Mouse (Mus musculus) C2C12 (cell line): ENCODE results near the gene Prmt7.

ENCODE experiments used
- CTCF ChIP-seq: IDR thresholded peaks from one replicate; pipeline ENCODE4 v1.5.1; 2011; ENCODE audit not compliant: control insufficient read depth, insufficient read depth, insufficient read length
- FOSL1 ChIP-seq: IDR thresholded peaks from one replicate; pipeline ENCODE4 v1.8.0; 2011; ENCODE audit warnings: mild to moderate bottlenecking, low read length; ENCODE audit not compliant: poor library complexity, insufficient read depth, severe bottlenecking
- MYOD1 ChIP-seq: IDR thresholded peaks from one replicate; pipeline ENCODE4 v1.6.1; 2011; ENCODE audit warnings: low read depth; ENCODE audit not compliant: control insufficient read depth, insufficient read length
- MYOG ChIP-seq: IDR thresholded peaks from one replicate; pipeline ENCODE4 v1.6.1; 2011; ENCODE audit not compliant: control insufficient read depth, insufficient read length; ENCODE audit errors: extremely low read depth
- USF1 ChIP-seq: IDR thresholded peaks from one replicate; pipeline ENCODE4 v1.6.1; 2011; ENCODE audit warnings: low read depth, mild to moderate bottlenecking, control low read depth, moderate library complexity

DNA sequence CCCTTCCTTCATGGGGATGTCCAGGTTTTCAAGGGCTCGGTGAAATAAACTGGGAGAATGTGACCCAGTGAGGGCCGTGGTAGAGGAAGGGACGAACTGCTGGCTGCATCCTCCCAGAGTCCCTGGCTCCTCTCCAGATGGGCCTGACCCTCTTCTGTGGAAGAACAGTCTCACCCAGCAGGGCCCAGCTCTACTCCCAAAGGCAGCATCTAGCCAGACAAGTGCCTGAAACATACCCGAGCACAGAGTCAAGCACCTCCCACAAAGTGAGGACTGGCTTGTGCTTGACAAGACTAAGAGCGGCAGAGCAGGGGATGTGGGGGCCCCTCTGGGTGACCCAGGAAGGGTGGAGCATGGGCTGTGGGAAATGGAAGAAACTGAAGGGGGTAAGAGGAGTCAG lies 51.6 kb downstream of the Prmt7 start:
- TF ChIP-seq USF1 (no peak), FOSL1 (no peak), CTCF (no peak), MYOD1 (no peak), MYOG (no peak)
